Mouse (Mus musculus) liver, embryonic 14.5 days (tissue): ENCODE data around the gene Ptgir. TPM values are rescaled to one million over a fixed set of nuclear protein-coding genes. Genes with fewer than 3 reads are reported as not detected.
A peak's percentile ranks its signal among the peaks of the same experiment; 100 is the strongest.

Experiments
- ATAC-seq: fragments of 200-750 bp; cut with Nextera tagmentation; 2 replicates; pipeline ENCODE4 v1.8.0; 2017; ENCODE audit warnings: moderate number of reproducible peaks, mild to moderate bottlenecking, moderate library complexity; ENCODE audit not compliant: insufficient read depth
- DNase-seq, 3 experiments: peaks; one replicate each; pipeline ENCODE4 v3.0.0-alpha.2; 2012 to 2013; ENCODE audit warnings: low read depth in 3 of 3, low spot score in 3 of 3
- H3K27ac ChIP-seq: fragments of 300-500 bp; sonication (generic); 2 replicates; pipeline ENCODE4 v1.5.1; 2014; ENCODE audit warnings: moderate library complexity, mild to moderate bottlenecking, control low read depth, inconsistent platforms
- H3K27me3 ChIP-seq: fragments of 300-500 bp; sonication (generic); 2 replicates; pipeline ENCODE4 v1.6.1; 2014; ENCODE audit warnings: mild to moderate bottlenecking, low read length, moderate library complexity; ENCODE audit not compliant: control insufficient read depth, insufficient read depth
- H3K36me3 ChIP-seq: fragments of 300-500 bp; sonication (generic); replicated peaks from 2 replicates; pipeline ENCODE4 v1.6.1; 2014; ENCODE audit warnings: low read depth; ENCODE audit not compliant: control insufficient read depth, insufficient read depth
- H3K4me1 ChIP-seq, 2 experiments: fragments of 200-500 bp in 1 of 2; fragments of 300-500 bp in 1 of 2; sonication (generic) in 1 of 2; replicated peaks; 2 replicates each; pipeline ENCODE4 v1.6.1; 2012 to 2014; ENCODE audit warnings: antibody characterized with exemption in 1 of 2, inconsistent platforms in 1 of 2, low read length in 1 of 2; ENCODE audit not compliant: control insufficient read depth in 2 of 2, insufficient read depth in 2 of 2
- H3K4me2 ChIP-seq: fragments of 300-500 bp; sonication (generic); 2 replicates; pipeline ENCODE4 v1.6.1; 2014; ENCODE audit warnings: low read depth, mild to moderate bottlenecking, control low read depth, moderate library complexity
- H3K4me3 ChIP-seq, 2 experiments: fragments of 200-500 bp in 1 of 2; fragments of 300-500 bp in 1 of 2; sonication (generic) in 1 of 2; 2 replicates each; pipeline ENCODE4 v1.5.1; 2012 to 2014; ENCODE audit warnings: low read depth in 2 of 2, low read length in 2 of 2, mild to moderate bottlenecking in 2 of 2, control low read depth in 1 of 2, inconsistent platforms in 1 of 2, moderate library complexity in 1 of 2; ENCODE audit not compliant: insufficient read depth in 1 of 2
- H3K9ac ChIP-seq: fragments of 300-500 bp; sonication (generic); replicated peaks from 2 replicates; pipeline ENCODE4 v1.6.1; 2014; ENCODE audit warnings: mild to moderate bottlenecking, control low read depth, moderate library complexity
- H3K9me3 ChIP-seq: fragments of 300-500 bp; sonication (generic); 2 replicates; pipeline ENCODE4 v1.6.1; 2016; ENCODE audit warnings: low read length, mixed read lengths; ENCODE audit not compliant: control insufficient read depth
- CTCF ChIP-seq: IDR thresholded peaks from 2 replicates; pipeline ENCODE4 v1.5.1; 2016; ENCODE audit warnings: antibody characterized with exemption, low read depth, control low read depth
- EP300 ChIP-seq: IDR thresholded peaks from 2 replicates; pipeline ENCODE4 v1.6.1; 2016; ENCODE audit warnings: antibody characterized with exemption, low read depth
- WGBS: fragments of 180-500 bp; shearing (Covaris S2); extraction: QIAGEN DNeasy Blood & Tissue Kit; methylation state at CpG from one replicate; pipeline ENCODE4 v1.1.7; 2014; ENCODE audit not compliant: insufficient replicate concordance; 5-methylcytosine and 5-hydroxymethylcytosine counted together
- polyA plus RNA-seq, 2 experiments: library from polyadenylated mRNA; depleted of rRNA in 1 of 2; stranded (reverse) in 1 of 2; unstranded in 1 of 2; fragments of >200 nt; fragmentation: Nextera tagmentation in 1 of 2; extraction: Ambion mirVana in 1 of 2; gene quantifications; 2 replicates each; pipeline versions ENCODE4 v1.2.1 to v1.2.3; 2012 to 2014

Ptgir gene
- polyA plus RNA-seq, 2 experiments = 0.87 to 0.88 TPM

- peaks cover 4 to 10% of the 10 kb centered on the region in 2 experiments for H3K4me1 ChIP-seq
- H3K36me3 ChIP-seq = no peaks in the 10 kb centered on the region
- no peak for TF ChIP-seq EP300
- TF ChIP-seq CTCF = no peak
- no peak for DNase-seq
- 70% methylated on average over 10 of the region's 10 CpGs for whole genome bisulfite sequencing
- H3K27me3 ChIP-seq = peaks cover 7% of the 10 kb centered on the region
- no peak overlapping the region for H3K4me3 ChIP-seq
- ATAC-seq = no peak
- H3K4me2 ChIP-seq = no peak overlapping the region
- H3K27ac ChIP-seq = no peak overlapping the region
- H3K9me3 ChIP-seq = no peaks in the 10 kb centered on the region
- H3K9ac ChIP-seq = no peak overlapping the region
Measured at GRCm38 (mm10) chr7:16871600-16871999, 34.7 kb upstream of the Ptgir start.

GRCm38 (mm10) chr7:16872478-16872877 lies 33.8 kb upstream of the Ptgir start:
- 75% methylated on average over 9 of the region's 9 CpGs for WGBS
- Histone ChIP-seq H3K9me3 (no peaks in the 10 kb centered on the region), H3K4me2 (no peak overlapping the region), H3K27ac (no peak overlapping the region), H3K4me1 (peaks cover 4 to 7% of the 10 kb centered on the region in 2 experiments), H3K4me3 (no peak overlapping the region), H3K9ac (no peak overlapping the region), H3K27me3 (peaks cover 11% of the 10 kb centered on the region), H3K36me3 (no peaks in the 10 kb centered on the region)
- ATAC-seq = no peak
- TF ChIP-seq EP300 (no peak), CTCF (no peak)
- no peak for DNase-seq

- H3K27ac ChIP-seq = no peak overlapping the region
- peaks cover 4 to 7% of the 10 kb centered on the region in 2 experiments for H3K4me1 ChIP-seq
- DNase-seq = no peak
- no peak overlapping the region for H3K9ac ChIP-seq
- no peaks in the 10 kb centered on the region for H3K9me3 ChIP-seq
- no peak overlapping the region for H3K4me2 ChIP-seq
- H3K27me3 ChIP-seq = peaks cover 11% of the 10 kb centered on the region
- H3K4me3 ChIP-seq = no peak overlapping the region
- no peak for ATAC-seq
- TF ChIP-seq CTCF = no peak
- TF ChIP-seq EP300 = no peak
- 72% methylated on average over 4 of the region's 4 CpGs for WGBS
- H3K36me3 ChIP-seq = no peaks in the 10 kb centered on the region
Measured at GRCm38 (mm10) chr7:16873392-16873791, 32.9 kb upstream of the Ptgir start.

GRCm38 (mm10) chr7:16874190-16874589 lies 32.1 kb upstream of the Ptgir start:
- H3K4me3 ChIP-seq = peak overlapping the region in 1 of 2 experiments; percentile 23; a peak in 2 of 4 replicates
- H3K36me3 ChIP-seq = no peaks in the 10 kb centered on the region
- peaks cover 4 to 7% of the 10 kb centered on the region in 2 experiments for H3K4me1 ChIP-seq
- peak; percentile 49 to 62 (median 53) for DNase-seq
- no peak overlapping the region for H3K9ac ChIP-seq
- peak; percentile 97 for TF ChIP-seq CTCF
- no peak for TF ChIP-seq EP300
- peaks cover 11% of the 10 kb centered on the region for H3K27me3 ChIP-seq
- H3K9me3 ChIP-seq = no peaks in the 10 kb centered on the region
- no peak for ATAC-seq
- H3K27ac ChIP-seq = no peak overlapping the region; the same call in 1 of the 2 replicates
- peak overlapping the region; percentile 73 for H3K4me2 ChIP-seq
- WGBS = 2% methylated on average over 17 of the region's 17 CpGs

- Histone ChIP-seq H3K27ac (no peak overlapping the region), H3K36me3 (no peaks in the 10 kb centered on the region), H3K4me1 (peaks cover 4 to 7% of the 10 kb centered on the region in 2 experiments), H3K9ac (no peak overlapping the region), H3K4me3 (peak overlapping the region; percentile 25 to 55), H3K4me2 (peak overlapping the region; percentile 73), H3K27me3 (peaks cover 11% of the 10 kb centered on the region), H3K9me3 (no peaks in the 10 kb centered on the region)
- WGBS = under 1% methylated on average over 33 of the region's 33 CpGs
- peak; percentile 43; the same call in 1 of the 2 replicates for TF ChIP-seq CTCF
- TF ChIP-seq EP300 = no peak
- ATAC-seq (peak; percentile 95), DNase-seq (peak; percentile 99)
Measured at GRCm38 (mm10) chr7:16874756-16875309, 31.5 kb upstream of the Ptgir start.
